Mouse (Mus musculus) heart, postnatal 0 days (tissue): Measurements from ENCODE around the gene Gon4l.

ENCODE experiments used
- CTCF ChIP-seq: IDR thresholded peaks from 2 replicates; pipeline ENCODE4 v1.5.1; 2016; ENCODE audit warnings: antibody characterized with exemption, control low read depth, low read depth
- EP300 ChIP-seq: IDR thresholded peaks from 2 replicates; pipeline ENCODE4 v1.6.1; 2016; ENCODE audit warnings: antibody characterized with exemption, low read depth

DNA sequence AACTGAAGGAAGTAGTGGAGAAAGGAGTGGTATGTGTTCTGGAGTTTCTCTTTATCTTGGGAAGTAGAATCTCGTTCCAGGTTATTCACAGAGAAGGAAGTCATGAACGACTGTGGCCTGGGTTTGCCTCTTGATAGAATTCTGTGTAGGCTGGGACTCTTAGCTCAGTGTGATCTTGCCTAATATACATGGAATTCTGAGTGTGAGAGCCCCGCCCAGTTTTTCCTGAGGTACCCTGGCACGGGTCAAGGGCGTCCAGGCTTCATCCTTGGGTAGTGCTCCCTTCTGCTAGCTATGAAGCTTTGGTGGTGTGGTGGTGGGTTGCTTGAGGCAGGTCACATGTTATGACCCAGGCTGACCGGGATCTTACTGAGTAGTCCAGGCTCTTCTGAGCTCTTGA is 20.8 kb downstream of the Gon4l start:
- TF ChIP-seq CTCF = no peak
- no peak for TF ChIP-seq EP300
